Mouse (Mus musculus) 3134 (cell line): ENCODE data around the gene Fdx1.

Experiments used
- DNase-seq: peaks from one replicate; pipeline ENCODE4 v3.0.0-alpha.2; 2011; ENCODE audit warnings: low spot score; ENCODE audit not compliant: insufficient read length; ENCODE audit errors: extremely low read depth

Fdx1 gene

DNA sequence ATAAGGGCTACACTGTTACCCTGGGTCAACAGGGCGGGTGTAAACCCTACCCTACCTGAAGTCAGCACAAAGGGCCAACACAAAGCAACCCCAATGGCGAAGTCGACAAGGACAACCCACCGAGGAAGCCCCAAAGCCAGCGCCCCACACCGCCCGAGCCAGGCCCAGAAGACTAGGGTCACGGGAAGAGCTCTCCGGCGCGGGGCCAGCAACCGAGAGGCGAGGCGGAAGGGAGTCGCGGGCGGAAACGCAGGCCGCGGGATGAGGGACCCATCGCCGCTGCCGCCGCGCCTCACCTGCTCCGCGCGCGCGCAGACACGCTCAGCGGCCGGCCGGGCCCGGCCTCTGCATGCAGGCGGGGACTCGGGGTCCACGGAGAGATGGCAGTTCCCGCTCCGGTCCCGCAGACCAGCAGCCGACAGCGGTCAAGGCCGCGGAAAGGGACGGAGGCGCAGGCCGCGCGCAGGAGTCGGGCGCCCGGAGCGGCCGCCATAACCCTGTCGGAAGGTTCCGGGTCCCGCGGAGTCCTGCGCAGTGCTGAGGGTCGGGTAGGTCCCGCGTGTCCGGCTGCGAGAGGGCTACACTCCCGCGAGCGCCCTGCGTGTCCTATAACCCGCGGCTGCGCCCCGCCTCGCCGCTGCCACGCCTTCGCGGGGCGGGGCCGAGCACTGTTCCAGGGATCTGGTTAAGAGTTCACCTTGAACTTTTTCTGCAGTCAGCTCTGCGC is at the start of gene Fdx1:
Gene Fdx1, minus strand, starts transcription at position 582 of the 727 bp plus-strand sequence.
- peak; percentile 94 for DNase-seq

DNA sequence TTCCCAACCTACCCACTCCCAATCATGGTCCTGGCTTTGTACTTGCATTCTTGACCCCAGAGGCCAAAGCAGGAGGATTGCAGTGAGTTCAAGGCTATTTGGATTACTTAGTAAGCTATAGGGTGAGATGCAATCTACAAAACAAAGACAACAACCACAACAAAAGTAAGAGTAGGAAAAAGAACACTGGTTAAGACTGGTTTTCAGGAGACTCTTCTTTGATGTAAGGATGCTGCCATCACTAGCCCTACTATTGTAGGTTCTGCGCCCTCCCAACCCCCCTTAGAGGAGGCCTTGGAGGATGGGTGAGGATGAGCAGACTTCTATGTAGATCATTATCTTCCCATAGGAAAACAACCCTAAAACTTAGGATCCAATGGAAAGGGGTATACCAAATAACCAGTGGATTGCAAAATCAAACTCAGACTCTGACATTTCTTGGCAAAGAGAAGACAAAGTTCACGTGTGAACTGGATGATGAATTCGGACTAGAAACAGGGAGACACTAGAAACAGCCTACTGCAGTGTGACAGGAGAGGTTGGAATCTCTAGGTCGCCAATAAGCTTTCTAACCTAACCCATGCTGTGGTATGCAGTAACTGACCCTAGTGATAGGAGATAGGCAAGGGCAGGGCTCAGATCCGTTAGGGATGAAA is 49.6 kb upstream of the Fdx1 start:
- no peak for DNase-seq

DNA sequence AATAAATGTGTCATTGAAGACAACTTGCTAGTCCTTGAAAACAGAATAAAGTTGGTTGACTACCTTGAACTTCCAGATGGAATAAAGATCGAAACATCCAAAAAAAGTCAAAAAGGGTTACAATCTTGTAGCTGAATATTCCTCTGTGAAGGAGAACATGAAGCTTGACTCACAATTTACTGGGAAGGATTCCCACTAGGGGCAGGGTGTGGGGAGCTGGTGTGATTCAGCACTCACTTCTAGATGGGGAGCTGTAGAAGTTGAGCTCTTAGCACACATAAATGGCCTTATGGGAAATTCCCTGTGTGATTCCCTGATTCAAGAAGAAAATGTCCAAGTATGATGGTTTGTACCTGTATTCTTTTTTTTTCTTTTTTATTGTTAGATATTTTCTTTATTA is 49.0 kb upstream of the Fdx1 start:
- DNase-seq = no peak

DNA sequence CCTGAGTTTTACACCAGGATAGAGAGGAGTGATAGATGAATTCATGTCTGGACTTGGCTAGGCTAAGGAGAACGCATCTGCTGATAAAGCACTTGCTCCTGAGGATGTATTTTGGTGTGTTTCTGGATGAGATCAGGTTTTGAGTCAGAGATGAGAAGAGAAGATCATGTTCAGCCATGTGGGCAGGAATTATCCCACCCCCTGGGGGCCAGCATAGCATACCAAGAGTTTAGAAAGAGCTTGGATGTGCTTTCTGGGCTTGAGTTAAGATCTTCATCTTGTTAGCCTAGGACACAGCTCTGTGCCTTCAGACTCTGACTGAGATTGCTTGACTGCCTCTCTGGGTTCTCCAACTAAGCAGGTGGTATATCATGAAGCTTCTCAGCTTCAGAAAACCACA is 45.2 kb upstream of the Fdx1 start:
- DNase-seq = no peak

DNA sequence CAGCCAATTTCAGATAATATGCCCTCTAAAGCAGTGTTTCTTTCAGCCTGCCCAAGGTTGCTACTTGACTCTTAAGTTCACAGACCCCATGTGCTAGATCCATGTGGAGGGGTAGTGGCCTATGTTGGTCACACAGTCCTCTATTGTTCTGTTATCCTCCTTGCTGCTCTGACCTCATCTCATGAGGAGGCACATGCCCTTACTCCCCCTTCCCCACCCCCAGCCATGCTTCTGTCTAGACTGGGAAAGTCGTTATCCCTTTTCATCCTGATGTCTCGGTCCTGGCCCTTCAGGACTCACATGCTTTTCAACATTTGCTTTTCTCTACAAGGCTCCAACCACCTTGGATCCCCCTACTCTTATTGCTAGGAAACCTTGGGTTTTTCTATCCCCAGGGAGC is 44.0 kb upstream of the Fdx1 start:
- DNase-seq = no peak

DNA sequence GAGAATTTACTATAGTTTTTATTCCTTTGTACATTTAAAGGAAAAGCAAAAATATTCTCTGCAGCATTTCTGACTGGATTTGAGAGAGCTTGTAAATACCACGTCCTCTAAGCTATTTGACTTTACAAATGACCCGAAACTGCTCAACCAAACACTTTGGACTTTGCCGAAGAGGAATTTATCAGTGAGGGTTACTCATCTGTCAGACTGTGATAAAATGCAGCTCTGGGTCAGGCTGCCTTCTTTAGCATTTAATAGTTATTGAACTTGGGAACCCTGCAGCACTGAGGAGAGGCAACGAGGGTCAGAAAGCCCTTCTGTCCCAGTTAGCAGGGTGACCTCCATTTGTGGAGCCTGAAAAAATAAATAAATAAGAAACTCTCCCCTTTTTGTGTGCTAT is 40.1 kb upstream of the Fdx1 start:
- no peak for DNase-seq

DNA sequence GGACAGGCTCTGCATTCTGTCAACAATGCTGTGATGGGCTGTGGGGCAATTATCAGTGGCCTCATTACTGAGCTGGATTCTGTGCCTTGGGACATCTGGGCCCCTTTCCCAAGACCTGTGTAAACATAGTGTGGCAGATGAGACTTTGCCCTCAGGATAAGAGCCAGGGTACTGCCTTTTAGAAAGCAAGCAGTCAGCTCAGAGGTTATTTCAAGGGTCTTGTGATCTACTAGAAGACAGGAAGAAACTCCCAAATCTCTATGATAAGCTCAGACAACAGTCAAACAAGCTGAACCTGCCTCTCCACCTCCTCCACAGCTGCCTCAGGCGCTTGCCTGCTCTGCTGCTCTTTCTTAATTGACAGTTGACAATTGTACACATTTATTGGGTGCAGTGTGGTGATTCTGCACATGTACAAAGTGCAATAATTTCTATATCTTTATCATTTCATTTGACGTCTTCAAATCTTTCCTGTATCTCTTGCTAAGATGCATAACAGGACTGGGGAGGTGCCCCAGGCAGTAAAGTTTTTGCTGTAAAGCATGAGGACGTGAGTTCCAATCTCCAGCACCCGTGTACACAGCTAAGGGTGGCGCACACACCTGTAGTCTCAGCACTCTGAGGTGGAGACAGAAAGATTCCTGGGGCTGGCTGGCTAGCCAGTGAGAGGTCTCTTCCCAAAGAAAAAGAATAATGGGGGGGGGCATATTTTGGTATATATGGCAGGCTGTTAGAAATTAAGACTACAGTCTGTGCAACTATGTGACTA is 32.2 kb upstream of the Fdx1 start:
- DNase-seq = no peak

DNA sequence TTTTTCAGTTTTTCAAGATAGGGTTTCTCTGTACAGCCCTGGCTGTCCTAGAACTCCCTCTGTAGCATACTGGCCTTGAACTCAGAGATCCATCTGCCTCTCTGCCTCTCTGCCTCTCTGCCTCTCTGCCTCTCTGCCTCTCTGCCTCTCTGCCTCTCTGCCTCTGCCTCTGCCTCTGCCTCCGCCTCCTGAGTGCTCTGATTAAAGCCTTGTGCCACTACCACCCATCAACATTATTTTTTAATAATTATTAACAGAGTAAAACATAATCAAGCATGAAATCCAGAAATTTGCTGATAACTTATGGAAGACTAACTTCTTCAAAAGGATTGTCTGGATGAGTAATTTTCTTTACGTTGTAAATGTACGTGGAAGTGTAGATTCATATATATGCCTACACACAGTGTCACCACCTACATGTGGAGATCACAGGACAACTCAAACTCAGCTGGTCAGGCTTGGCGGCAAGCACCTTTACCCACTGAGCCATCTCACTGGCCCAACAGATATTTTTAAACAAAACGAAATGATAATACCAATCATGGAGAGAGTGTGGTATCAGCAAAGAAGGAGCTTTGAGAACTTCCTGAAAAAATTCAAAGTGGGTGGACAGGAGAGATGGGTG is 31.4 kb upstream of the Fdx1 start:
- no peak for DNase-seq

DNA sequence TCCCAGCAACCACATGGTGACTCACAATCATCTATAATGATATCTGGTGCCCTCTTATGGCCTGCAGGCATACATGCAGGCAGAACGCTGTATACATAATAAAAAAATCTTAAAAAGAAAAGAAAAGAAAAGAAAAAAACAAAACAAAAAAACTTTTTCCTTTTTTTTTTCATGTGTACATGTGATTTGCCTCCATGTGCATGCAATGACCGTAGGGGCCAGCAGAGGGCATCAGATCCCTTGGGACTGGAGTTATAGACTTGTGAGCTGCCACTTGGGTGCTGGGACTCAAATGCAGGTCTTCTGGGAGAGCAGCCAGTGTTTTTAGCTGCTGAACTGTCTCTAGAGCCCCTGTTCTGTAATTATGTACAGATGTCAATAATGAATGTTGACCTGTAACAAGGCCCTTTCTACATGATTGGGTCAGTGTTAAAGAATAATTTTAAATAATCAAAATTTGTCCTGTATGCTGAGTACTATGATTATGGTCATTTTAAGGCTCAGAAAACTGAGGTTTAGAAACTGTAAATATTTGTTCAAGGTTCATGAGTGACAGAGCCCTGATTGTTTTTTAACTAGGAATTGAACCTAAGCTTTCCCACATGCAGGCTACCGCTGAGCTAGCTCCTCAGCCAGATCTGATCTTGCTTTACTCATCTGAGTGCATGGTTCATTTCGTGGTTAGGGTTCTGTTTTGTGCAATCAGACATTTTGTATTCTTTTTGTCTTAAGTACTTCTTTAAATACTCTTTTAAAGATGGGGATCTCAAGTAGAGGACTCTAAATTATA is 30.3 kb upstream of the Fdx1 start:
- DNase-seq = no peak

DNA sequence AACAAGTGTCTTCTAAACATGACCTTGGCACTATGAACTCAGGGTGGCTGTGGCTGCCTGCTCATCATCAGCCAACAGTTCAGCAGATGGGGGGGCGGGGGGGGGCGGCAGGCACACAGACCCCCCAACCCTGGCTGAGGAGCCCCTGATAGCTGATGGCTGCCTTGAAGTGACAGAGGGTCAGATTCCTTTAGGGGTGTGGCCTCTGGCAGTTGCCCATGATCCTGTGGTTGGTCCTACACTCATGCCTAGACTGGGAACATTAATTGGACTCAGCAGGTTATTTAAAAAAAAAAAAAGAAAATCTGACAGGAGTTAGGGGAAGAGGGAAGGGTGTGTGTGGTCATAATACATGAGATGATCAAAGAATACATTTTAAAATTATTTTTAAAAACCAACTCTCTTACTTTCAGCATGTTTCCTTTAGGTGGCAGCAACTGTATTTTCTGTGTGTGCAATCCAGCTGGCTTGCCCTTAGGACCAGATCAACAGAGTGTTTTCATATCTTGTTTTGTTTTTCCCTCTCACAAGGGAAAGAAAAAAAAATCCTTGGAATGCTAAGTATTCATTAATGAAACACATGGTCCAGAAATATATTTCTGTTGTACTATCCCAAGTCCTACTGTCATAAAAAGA is 28.0 kb upstream of the Fdx1 start:
- DNase-seq = no peak

DNA sequence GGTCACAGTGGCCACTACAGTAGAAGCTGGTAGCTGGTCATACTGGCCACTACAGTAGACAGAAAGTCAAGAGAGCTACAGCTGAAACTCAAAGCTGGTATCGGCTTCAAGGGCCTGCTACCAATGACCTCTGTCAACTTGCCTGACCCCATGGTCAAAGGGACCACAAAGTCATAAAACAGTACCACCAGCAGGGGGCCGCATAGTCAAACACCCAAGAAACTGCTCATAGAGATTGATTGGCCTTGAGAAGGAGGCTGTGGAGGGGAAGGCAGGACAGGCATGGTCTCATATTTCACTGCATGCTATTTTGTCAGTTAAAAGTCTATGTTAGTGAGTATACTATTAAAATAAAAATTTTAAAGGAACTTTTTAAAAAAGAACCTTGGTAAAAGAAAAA is 27.5 kb upstream of the Fdx1 start:
- DNase-seq = no peak

DNA sequence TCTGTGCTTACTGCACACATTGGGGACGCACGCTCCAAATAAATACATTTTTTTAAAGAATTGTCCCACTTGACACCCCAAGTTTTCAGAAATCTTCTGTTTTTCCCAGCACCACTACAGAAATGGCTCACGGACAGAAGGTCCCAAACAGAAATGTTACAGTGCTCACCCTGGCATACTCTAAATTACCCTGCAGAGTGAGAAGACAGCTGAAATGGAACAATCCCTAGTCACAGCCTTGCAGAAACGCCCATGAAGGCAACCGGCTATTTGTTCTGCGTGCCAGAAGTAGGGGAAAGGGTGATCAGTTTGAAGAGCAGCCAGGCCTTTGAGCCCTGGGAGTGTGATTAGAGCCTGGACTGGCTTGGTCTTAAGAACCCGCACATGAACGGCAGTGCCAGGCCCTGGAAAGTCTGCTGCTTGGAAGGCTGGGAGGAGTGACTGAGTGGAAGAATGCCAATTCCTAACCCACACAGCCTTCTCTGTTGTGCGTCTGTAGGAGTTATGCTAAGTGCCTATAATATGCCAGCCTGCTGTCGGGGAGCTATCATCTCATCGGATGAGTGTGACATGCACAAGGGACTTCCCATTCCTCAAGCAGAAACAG is 22.2 kb upstream of the Fdx1 start:
- no peak for DNase-seq

DNA sequence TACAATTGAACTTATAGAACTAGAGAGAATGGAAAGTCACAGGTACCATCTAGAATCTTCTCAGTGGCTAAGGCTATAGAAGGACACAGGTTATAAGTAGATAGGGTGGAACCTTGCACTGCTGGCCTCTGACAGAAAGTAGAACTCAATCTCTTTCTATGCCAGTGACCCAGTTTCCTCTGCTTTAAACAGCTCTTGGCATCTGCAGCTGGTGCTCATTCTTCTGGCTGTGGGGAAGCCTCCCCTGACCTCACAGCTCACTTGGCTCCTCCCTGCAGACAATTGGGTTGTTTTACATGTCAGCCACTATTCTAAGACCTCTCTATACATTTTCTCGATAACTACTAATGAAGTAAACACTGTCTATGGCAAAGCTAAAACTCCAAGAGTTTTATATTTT is 17.8 kb upstream of the Fdx1 start:
- DNase-seq = no peak

DNA sequence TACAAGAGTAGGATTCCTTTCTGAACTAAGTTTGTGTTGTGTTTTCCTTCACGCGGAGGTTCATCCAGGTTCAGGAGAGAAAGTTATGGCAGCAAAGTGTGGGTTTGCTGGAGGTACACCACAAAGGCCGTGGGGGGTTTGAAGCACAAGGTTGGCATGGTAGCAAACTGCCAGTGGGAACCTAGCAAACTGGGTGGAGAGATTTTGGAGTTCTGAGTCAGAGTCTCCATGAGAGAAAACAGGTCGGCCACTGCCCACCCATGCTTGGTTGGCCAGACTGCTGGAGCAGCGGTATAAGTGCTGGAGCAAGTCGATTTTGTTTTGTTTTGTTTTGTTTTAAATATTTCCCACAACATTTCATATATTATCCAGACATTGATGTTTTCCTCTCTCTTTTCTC is 15.9 kb upstream of the Fdx1 start:
- DNase-seq = no peak

DNA sequence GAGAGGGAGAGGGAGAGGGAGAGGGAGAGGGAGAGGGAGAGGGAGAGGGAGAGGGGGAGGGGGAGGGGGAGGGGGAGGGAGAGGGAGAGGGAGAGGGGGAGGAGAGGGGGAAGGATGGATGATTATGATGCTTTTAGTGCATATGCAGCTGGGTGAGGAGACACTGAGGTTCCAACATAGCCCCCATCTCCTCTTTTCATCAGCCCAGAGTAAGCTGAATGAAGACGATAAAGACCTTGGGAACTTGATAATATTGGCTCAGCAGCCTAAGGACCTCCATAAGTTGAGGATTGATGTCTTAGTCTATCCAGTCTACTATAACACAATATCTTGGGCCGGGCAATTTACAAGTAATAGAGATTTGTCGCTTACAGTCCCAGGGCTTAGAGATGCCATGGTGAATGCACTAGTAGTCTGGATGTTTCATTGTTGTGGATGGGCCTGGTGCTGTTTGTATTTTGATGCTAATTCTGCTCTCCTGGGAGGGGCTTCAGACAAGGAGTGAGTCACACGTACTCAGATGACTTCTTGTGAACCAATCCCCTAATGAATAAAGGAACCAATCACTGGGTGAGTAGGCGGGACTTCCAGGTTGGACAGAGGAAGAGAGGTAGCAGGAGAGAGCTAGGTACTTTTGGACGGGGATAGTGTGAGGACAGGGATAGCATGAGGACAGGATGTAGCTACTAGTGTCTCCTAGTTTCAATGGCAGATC is 15.3 kb upstream of the Fdx1 start:
- no peak for DNase-seq

DNA sequence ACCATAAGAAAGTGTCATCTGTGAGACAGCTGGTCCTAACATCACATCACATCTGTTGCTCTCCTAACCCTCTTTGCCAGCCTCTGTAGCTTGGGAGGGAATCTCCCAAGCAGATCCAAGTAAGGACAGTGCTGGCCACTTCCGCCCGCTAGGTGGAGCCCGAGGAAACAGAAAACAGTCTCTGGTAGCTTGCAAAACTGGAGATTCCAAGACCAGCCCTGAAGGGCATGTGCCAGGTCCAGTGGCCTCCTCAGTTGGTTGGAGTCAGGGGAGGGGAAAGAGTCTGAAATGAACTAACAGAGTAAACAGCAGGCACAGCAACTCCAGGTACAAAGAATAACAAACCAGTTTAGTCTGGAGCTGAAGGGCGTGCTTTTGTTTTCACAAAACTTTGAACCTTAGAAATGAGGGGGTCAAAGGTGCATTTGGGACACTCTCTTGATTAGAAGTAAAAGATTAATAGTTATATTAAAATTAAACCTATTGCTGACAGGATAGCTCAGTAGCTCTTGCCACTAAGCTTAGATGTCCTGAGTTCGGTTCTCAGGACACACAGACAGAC is 14.2 kb upstream of the Fdx1 start:
- peak; percentile 48 for DNase-seq

DNA sequence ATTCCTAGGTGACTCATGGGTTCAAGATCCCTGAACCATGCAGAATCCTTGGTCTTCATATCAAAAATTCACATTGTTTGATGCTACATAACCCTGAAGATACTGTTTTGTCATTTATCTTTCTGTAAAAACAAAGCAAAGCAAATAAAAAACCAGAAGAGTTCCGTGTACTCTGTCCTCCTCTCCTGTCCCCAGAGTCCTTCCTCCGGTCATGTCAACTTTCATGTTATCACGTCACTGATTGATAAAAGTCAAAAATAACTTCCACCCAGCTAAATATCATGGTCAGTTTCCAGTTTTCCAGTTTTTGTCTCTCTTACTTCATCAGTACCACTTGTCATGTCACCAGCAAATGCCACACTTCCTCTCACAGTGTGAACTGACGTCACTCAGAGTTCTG is 11.5 kb upstream of the Fdx1 start:
- no peak for DNase-seq

DNA sequence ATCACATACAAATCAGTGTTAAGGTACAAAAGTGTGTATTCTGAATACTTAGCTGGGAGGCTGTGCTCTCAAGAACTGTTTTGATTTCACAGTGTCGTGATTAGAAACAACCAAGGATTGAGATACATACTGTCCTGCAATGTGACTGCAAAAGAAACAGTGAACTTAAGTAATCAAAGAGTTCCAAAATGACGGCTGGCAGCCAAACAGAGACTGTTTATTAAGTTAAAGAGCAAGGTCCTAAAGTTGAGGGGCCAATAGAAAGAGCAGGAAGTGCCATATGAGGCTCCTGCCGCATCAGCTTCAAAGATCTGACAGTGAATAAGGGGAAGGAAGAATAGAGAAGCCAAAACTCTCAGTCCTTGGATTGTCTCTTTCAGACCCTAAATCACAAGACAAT is 10.5 kb upstream of the Fdx1 start:
- no peak for DNase-seq

DNA sequence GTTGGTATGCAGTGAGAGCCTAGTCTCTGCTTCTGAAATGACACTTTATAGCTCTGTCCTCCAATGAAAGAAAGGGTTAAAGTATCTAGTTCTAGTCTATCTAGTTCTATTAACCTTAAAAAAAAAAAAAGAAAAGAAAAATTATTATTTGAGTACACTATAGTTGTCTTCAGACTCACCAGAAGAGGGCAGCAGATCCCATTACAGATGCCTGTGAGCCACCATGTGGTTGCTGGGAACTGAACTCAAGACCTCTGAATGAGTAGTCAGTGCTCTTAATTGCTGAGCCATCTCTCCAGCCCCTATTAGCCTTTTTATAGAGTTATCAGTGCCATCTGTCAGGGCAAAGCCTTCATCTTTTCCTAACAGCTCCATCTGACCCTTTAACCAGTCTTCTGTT is 3.0 kb upstream of the Fdx1 start:
- DNase-seq = no peak
